Mouse (Mus musculus): ENCODE data around the gene Txn1. TPM values are rescaled to one million over a fixed set of nuclear protein-coding genes. Genes with fewer than 3 reads are reported as not detected.

The Txn1 gene
- 366 and 487 TPM in 2 replicates for total RNA-seq (2012; rRNA removed)
- polyA plus RNA-seq (2012; ENCODE audit: insufficient read depth in 1 of 2, insufficient read length in 2 of 2, low read depth in 1 of 2, low replicate concordance in 2 of 2, missing spikeins in 1 of 2), result 100 to 1,000 TPM in 1 of 2 experiments, not detected in 1; 395 TPM

- peaks cover 3 to 15% of the 10 kb centered on the region in 2 experiments for H3K4me1 ChIP-seq (ENCODE audit: control insufficient read depth in 1 of 2, insufficient read depth in 2 of 2, low read length in 2 of 2)
- no peaks in the 10 kb centered on the region for H3K27me3 ChIP-seq (ENCODE audit: control insufficient read depth in 1 of 2, insufficient read depth in 2 of 2, low read length in 2 of 2)
- H3K4me3 ChIP-seq (ENCODE audit: control insufficient read depth in 1 of 2, insufficient read depth in 1 of 2, low read depth in 2 of 2, low read length in 2 of 2), result peak within 1 kb of the TSS; percentile 84 to 93
- peaks cover 44% of the 10 kb centered on the region for H3K79me2 ChIP-seq (ENCODE audit: control insufficient read depth, insufficient read depth, low read length, poor library complexity)
- H3K9me3 ChIP-seq (replicated peaks; ENCODE audit: insufficient read depth, low read length), result no peaks in the 10 kb centered on the region
- peak; percentile 99 for DNase-seq (ENCODE audit: low read depth, low spot score)
- H3K9ac ChIP-seq (ENCODE audit: control insufficient read depth, low read depth, low read length, poor library complexity, severe bottlenecking), result peak within 1 kb of the TSS; percentile 88
- peak within 1 kb of the TSS; percentile 98 for H3K27ac ChIP-seq (ENCODE audit: control insufficient read depth, low read depth, low read length)
- peaks cover 7 to 20% of the 10 kb centered on the region in 2 experiments for H3K36me3 ChIP-seq (ENCODE audit: control insufficient read depth in 1 of 2, insufficient read depth in 2 of 2, low read length in 2 of 2)
- TF ChIP-seq NRF1 (IDR thresholded peaks at IDR 0.05; ENCODE audit: insufficient read depth, low read depth, low read length, poor library complexity, severe bottlenecking) (peak; percentile 66; the same call in 1 of the 2 replicates), MYC (IDR thresholded peaks at IDR 0.05; ENCODE audit: low read depth, low read length) (peak; percentile 84), JUND (IDR thresholded peaks at IDR 0.05; ENCODE audit: low read depth, low read length) (no peak), ZNF384 (IDR thresholded peaks at IDR 0.05; ENCODE audit: low read depth, low read length) (no peak), MAZ (IDR thresholded peaks at IDR 0.05; ENCODE audit: low read depth, low read length) (peak; percentile 47; the same call in 1 of the 2 replicates), MYB (IDR thresholded peaks at IDR 0.05; ENCODE audit: low read depth, low read length) (no peak), ELF1 (IDR thresholded peaks at IDR 0.05; ENCODE audit: low read depth, low read length) (peak; percentile 94), USF1 (IDR thresholded peaks at IDR 0.05; ENCODE audit: low read depth, low read length) (no peak; the same call in 1 of the 2 replicates), CHD2 (IDR thresholded peaks at IDR 0.05; ENCODE audit: low read length) (no peak), MAFK (IDR thresholded peaks at IDR 0.05; ENCODE audit: borderline replicate concordance, low read depth, low read length) (peak; percentile 88; the same call in 1 of the 2 replicates), BHLHE40 (IDR thresholded peaks at IDR 0.05; ENCODE audit: borderline replicate concordance, low read depth, low read length) (no peak), EP300 (IDR thresholded peaks at IDR 0.05; ENCODE audit: low read depth in 1 of 2, low read length in 2 of 2) (peak in 1 of 2 experiments; percentile 38; a peak in 2 of 4 replicates), POLR2A (IDR thresholded peaks at IDR 0.05; ENCODE audit: control insufficient read depth in 1 of 2, insufficient read depth in 1 of 2, low read depth in 1 of 2, low read length in 2 of 2, poor library complexity in 1 of 2) (peak; percentile 65 to 96), POLR2AphosphoS5 (IDR thresholded peaks at IDR 0.05; ENCODE audit: borderline replicate concordance, low read depth, low read length) (peak; percentile 72; the same call in 1 of the 2 replicates), ZC3H11A (IDR thresholded peaks at IDR 0.05; ENCODE audit: low read depth, low read length) (no peak), TCF12 (IDR thresholded peaks at IDR 0.05; ENCODE audit: low read depth, low read length) (peak; percentile 36), GABPA (IDR thresholded peaks at IDR 0.05; ENCODE audit: low read depth, low read length) (peak; percentile 97), CTCF (IDR thresholded peaks at IDR 0.05 in 2 of 3, conservative IDR thresholded peaks at IDR 0.05 in 1 of 3; ENCODE audit: control insufficient read depth in 1 of 3, insufficient read depth in 1 of 3, low read depth in 2 of 3, low read length in 3 of 3, poor library complexity in 1 of 3, severe bottlenecking in 1 of 3) (no peak), HCFC1 (IDR thresholded peaks at IDR 0.05; ENCODE audit: low read depth, low read length) (peak; percentile 49), TBP (IDR thresholded peaks at IDR 0.05; ENCODE audit: low read depth, low read length) (peak; percentile 89), MAX (IDR thresholded peaks at IDR 0.05; ENCODE audit: low read length) (peak; percentile 76), CHD1 (IDR thresholded peaks at IDR 0.05; ENCODE audit: low read depth, low read length) (no peak), MEF2A (IDR thresholded peaks at IDR 0.05; ENCODE audit: extremely low read depth, insufficient replicate concordance, low read depth, low read length, poor library complexity, severe bottlenecking) (no peak), ZKSCAN1 (IDR thresholded peaks at IDR 0.05; ENCODE audit: low read depth, low read length) (no peak), E2F4 (IDR thresholded peaks at IDR 0.05; ENCODE audit: borderline replicate concordance, low read depth, low read length) (peak; percentile 50; the same call in 1 of the 2 replicates), RAD21 (IDR thresholded peaks at IDR 0.05; ENCODE audit: low read depth, low read length) (no peak), RCOR1 (IDR thresholded peaks at IDR 0.05; ENCODE audit: low read depth, low read length) (no peak), USF2 (IDR thresholded peaks at IDR 0.05; ENCODE audit: borderline replicate concordance in 1 of 2, insufficient read depth in 1 of 2, low read depth in 1 of 2, low read length in 2 of 2) (no peak), SMC3 (IDR thresholded peaks at IDR 0.05; ENCODE audit: low read depth, low read length) (no peak), NELFE (IDR thresholded peaks at IDR 0.05; ENCODE audit: low read depth, low read length) (peak; percentile 97), ZMIZ1 (IDR thresholded peaks at IDR 0.05; ENCODE audit: low read depth, low read length) (peak; percentile 98), MXI1 (IDR thresholded peaks at IDR 0.05; ENCODE audit: low read depth, low read length) (peak; percentile 52), ETS1 (IDR thresholded peaks at IDR 0.05; ENCODE audit: low read depth, low read length) (peak; percentile 39; the same call in 1 of the 2 replicates), SIN3A (IDR thresholded peaks at IDR 0.05; ENCODE audit: low read length) (peak; percentile 69)
These were observed at the start of gene Txn1 for GRCm38 (mm10) chr4:57956029-57956960. Txn1 (minus strand) TSS chr4:57956411.

Data from MEL (cell line).